Mouse (Mus musculus) layer of hippocampus, postnatal 10 days (tissue): ENCODE data around the gene St6gal1. TPM values are rescaled to one million over a fixed set of nuclear protein-coding genes. Genes with fewer than 3 reads are reported as not detected.
"Not testable (repeated sequence)": the region's sequence is repeated elsewhere in the genome, so short reads cannot be mapped to it uniquely, and the experiment has no call there.

ENCODE experiments used
- DNase-seq, 2 experiments: peaks; one replicate each; pipeline ENCODE4 v3.0.0; 2021; ENCODE audit warnings: low spot score in 2 of 2
- long read RNA-seq: library from polyadenylated mRNA; stranded (forward); transcript quantifications from one replicate; pipeline ENCODE4 v2.0.0, GENCODE M21; 2023
- total RNA-seq, 2 experiments: library from RNA; stranded (reverse); gene quantifications; 2 replicates each; pipeline ENCODE4 v1.2.3; 2021

St6gal1 gene
- 10 to 100 TPM; 12.8 to 15.5 TPM for total RNA-seq
- long read RNA-seq, full-length matches to known transcripts, result 5 of 11 reads
- long read RNA-seq, partial matches to known transcripts, result 4 of 11 reads
- long read RNA-seq, other reads (novel, unspliced or antisense), result 2 of 11 reads

DNA sequence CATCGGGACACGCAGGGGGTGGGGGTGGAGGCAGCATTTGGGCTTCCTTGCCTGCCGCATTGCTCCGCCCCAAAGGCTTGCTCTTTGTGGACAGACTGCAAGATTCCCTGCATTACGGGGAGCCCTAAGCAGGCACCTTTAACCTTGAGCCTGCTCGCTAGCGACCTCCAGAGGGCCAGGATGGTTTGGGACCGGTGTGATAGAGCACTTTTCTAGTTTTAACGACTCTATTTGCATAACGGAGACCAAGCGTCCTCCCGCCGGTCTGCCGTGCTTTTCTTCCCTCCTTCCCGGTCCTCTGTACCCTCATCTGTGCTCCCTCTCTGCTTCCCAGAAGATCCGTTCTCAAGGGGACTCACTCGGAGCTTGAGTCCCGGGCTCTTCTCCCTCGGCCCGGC lies at the start of gene St6gal1:
Gene St6gal1, plus strand, starts transcription at position 70 of the 398 bp plus-strand sequence.
- DNase-seq, result peak; percentile 78 to 82

DNA sequence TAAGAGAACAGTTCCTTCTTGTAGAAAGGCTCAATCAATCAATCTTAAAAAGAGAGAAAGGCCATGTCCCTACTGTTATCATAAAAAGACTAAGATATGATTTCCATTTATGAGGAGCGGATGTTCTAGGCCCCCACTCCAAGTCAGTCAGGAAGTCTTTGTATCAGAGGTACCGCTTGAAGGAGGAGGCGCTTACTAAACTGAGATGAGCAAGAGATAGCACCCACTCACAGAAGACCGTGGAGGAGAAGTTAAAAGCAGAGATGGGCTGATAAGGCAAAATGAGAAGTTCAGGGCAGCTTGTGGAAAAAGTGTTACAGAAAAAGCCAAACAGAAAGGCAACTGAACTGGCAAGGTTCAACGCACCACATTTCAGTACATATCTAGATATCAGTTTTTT lies 49.7 kb upstream of the St6gal1 start:
- no peak for DNase-seq

DNA sequence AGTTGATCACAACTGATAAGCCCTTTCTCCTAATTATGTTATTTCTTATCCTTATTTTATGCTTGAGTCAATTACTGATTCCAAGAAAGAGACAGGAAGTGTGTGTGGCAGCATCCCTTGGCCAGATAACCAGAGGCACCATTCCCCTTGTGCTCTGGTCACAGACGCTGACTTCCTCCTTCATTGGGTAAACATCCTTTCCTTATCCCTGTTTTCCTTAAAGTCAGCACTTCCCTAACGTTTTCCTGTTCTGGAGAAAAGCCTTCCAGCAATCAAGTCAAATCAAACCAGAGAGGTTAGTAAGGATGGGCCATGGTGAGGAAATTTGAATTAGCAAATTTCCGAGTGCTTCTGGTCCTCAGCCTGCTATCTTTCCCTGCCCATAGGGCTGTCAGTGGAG lies 48.6 kb upstream of the St6gal1 start:
- DNase-seq, result no peak

DNA sequence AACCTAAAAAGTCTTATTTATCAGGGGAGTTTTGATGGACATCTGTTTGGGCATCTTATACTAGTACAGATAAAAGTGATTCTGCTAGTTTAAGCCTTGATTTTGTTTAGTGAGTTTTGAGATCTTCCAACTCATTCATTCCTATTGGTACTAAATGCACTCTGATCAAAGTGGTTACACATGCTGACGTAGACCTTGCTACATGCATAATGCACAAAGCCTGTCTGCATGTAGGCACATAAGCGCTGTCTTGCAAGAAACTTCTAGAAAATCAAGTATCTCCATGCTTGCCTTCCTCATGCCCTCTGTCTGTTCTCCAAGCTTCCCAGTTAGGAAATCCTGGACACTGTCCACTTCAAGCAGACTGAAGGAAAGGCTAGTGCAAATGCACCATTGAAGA lies 46.7 kb upstream of the St6gal1 start:
- no peak for DNase-seq

DNA sequence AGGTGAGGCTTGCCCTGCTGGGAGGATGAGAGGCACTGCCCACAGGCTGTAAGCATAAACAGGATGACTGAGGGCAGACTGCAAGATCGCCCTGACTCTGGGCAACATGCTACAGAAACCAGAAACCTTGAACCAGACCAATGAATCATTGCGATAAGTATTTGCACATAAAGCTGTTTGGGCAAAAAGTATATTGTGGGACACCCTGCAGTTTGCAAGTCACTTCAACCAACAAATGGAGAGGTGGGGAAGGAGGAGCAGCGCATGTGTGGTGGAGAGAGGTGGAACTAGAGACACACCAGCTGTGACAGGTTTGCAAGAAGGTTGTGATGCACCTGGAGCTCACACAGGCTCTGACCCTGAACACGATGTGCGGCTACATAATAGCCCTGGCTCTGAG lies 45.7 kb upstream of the St6gal1 start:
- no peak for DNase-seq

DNA sequence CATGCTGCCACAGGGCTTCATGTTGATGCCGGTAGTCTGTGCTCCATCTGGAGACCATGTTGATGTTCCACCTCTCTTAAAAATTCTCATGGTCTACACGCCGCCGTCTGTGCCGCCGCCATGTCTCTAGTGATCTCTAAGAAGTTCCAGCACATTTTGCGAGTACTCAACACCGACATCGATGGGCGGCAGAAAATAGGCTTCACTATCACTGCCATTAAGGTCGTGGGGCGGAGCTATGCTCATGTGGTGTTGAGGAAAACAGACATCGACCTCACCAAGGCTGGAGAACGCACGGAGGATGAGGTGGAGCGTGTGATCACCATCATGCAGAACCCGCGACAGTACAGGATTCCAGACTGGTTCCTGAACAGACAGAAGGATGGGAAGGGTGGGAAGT lies 45.1 kb upstream of the St6gal1 start:
- DNase-seq, result not testable (repeated sequence)

DNA sequence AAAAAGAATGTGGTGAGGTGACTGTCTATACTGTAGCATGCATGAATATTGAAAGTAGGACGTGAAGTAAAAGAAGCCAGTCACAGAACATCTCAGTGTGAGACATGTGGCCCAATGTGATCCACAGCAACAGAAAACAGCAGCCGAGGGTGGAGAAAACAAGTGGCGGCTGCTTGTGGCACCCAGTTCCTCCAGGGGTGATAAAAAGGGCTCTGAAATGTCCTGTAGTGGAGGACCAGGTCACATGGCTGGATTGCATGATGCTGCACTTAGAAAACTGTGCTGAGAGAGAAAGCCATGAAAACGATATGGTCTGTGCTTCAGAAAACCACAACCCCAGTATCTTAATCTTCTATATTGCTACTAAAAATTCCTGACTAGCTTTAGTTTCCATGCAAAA lies 43.5 kb upstream of the St6gal1 start:
- no peak for DNase-seq

DNA sequence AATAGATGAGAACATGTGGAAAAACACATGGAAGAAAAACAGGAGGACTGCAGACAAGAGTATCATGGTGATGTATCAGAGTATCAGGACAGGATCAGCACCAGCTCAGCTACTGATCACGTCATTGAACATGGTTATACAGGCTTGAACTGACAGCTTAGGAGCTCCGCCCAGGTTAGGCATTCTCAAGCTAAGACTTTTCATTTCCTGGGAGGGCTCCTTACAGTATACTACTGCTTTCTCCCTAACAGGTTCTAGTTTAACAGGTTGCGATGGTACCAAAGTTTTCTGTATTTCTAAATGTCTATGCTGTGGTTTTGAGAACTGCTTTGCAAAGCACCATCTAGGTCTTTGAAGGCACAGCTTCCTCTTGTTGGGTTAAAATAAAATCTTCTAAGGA lies 43.1 kb upstream of the St6gal1 start:
- DNase-seq, result no peak

DNA sequence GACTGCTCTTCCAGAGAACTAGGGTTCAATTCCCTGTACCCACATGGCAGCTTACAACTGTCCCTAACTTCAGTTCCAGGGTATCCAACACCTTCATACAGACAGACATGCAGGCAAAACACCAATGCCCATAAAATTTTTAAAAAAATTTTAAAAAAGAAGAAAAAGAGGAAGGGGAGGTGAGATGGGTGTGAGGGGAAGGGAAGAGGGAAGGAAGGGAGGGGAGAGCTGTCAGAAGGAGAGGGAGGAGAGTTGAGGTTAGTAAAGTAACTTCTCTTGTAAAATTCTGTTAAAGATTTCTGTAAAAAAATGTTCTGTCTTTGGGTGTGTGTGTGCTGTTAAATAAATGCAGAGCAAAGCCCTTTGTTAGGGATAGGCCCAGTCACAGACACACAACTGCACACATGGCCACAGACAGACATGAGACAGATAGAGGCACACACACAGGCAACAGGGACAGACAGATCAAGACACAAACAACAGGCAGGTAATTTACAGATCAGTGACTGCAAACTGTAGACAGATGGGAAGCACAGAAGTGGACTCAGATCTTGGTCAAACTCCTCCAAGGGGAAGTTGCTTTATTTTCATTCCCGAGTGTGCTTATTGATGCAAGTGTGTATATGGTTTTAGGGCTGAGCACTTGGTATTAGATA lies 42.5 kb upstream of the St6gal1 start:
- no peak for DNase-seq

DNA sequence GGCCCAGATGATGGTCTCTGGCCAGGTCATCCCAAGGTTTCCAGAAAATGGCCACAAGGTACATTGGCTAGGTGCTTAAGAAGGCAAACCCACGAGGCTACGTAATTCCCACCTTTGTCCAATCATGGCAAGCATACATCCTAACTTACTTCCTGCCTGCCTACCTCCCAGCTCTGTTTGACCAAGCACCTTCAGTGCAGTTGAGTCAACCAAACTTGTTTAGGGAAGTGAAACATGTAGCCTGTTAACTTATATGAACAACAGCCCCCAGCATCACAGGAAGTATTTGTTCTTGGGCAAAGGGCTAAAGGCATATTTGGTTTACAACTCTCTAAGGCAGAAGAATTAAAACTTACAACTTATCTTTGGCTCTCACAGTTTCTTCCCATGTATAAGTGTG lies 38.7 kb upstream of the St6gal1 start:
- no peak for DNase-seq

DNA sequence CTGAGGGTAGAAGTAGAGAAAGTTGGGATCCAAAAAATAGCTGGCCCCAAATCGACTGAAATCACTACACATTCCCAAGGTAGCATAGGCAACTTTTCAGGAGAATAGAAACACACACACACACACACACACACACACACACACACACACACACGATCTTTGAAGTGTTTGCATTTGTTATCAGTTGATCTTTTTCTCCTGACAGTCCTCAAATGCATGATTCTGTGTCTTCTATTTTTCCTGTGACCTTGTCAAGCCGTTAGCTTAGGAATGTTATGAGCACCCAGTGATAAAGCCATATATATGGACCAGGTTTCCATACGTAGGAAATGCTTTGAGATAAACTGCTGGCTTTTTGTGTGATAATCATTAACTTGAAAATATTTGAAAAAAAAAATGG lies 38.1 kb upstream of the St6gal1 start:
- DNase-seq, result no peak

DNA sequence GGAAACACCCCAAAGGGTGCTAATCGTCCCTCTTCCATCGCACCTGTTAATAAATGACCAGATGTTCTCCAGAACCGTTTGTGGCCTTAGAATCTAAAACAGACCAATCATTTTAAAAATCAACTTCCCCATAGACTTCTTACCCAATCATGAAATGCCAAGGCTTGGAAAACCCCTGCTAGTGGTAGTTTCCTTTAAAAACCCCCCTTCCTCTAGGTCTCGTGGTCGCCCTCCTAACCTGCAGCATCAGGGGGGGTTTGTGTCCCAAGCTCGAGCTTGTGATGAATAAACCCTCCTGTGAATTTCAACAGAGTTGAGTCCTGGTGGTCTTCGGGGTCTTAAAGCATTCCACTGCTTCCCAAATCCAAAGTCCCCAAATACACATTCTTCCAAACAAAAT lies 36.6 kb upstream of the St6gal1 start:
- no peak for DNase-seq

DNA sequence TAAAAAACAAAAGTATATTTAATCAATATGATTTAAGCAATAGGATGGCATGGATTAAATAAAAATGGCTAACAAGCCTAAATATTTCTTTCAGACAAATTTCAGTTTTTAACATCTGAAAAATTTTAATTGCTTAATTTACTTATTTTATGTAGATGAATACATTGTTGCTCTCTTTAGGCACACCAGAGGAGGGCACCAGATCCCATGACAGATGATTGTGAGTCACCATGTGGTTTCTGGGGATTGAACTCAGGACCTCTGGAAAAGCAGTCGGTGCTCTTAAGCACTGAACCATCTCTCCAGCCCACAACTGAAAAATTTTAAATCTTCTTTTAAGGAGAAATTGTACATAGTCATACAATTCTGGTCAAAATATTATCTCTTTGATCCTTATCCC lies 34.9 kb upstream of the St6gal1 start:
- no peak for DNase-seq

DNA sequence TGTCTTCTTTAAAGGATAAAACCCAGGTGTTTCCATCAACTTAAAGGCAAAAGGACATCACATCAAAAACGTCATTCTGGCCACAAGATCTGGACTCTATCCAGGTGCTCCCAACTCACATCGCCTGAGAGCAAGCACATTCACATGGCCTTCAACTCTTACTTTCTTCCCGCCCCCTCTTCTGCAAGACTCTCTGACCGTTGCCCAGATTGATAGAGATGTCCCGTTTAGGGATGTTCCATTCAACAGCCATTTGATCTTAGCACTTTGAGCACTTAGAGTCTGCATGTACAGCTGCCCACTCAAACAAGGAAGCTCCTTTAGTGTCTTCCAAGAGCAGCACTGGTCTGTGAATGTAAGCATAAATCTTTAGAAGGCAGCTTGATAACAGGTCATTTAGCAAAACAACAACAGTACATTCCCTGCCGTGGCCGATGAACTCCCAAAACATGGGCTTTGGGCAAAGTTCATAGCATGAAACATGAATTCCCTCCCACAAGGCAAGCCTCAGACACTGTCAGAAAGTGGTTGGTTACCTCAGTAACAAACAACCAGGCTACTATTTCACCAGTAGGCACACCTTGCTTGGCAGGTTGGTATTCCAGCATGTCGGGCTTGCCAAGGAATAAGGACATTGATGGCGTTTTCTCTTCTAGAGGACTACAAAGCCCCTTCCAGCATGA lies 32.8 kb upstream of the St6gal1 start:
- no peak for DNase-seq

DNA sequence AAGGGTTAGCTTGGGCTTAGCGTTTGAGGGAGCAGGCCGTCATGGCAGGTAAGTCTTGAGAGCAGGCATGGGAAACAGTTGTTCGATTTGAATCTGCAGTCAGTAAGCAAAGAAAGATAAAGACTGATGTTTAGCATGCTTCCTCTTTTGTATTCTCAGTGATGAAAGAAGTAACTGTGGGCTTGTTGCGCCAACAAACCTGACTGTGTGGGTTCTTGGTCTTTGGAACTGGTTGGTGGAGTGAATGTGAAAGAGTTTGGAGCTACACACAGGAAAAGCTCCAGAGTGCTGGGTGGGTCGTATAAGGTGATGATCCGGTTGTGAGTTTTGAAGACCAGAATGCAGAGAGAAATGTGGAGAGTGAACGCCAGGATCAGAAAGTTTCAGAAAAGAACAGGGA lies 28.9 kb upstream of the St6gal1 start:
- no peak for DNase-seq

DNA sequence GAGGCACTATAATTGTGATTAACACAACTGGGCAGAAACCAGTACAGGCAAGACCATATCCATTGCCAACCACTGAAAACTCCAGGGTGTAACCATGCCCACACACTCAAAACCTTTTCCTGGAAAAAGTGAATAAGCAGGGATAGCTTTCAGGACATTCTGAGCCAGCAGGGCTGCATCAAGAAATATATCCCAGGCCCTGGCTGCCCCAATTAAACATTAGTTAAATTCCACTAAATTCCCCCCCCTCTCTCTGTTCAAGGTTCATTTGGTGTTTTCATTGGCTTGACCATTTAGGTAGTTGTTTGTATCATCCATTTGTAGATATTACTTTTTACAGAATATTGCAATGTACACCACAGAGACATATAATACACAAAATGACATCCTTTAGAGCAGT lies 28.2 kb upstream of the St6gal1 start:
- no peak for DNase-seq

DNA sequence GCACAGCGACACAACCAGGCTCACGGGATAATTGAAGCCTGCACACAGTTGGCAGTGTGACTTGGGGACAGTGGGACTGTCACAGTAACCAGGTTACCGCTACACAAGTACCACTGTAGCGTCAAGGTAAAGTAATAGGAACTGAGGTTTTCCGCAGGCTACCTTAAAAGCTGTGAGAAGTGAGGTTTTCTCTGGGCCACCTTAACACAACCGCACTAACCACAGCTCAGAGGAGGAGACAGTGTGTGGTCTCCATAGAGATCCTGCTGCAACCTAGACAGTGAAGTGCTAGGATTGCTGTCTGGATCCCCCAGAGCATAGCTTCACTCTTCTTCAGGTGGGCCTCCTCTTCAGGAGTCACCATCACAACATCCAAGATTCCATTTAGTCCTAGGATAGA lies 27.7 kb upstream of the St6gal1 start:
- DNase-seq, result no peak

DNA sequence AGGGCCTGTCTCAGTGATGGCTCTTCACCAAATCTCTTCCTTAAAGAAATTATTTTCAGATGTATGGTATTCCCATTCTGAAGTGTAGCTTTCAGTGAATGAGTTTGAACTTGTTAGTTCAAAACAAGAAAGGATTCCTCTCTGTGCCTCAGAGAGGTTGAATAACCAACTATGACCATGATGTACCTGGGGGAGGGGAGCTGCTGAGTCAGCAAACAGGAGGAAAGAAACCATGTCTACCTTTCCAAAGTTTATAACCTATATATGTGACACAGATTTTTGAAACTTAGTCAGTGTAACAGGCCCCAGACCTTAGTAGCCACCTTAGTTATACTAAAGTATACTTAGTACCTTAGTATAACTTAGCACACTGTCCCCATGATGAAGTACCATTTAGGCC lies 23.0 kb upstream of the St6gal1 start:
- DNase-seq, result no peak

DNA sequence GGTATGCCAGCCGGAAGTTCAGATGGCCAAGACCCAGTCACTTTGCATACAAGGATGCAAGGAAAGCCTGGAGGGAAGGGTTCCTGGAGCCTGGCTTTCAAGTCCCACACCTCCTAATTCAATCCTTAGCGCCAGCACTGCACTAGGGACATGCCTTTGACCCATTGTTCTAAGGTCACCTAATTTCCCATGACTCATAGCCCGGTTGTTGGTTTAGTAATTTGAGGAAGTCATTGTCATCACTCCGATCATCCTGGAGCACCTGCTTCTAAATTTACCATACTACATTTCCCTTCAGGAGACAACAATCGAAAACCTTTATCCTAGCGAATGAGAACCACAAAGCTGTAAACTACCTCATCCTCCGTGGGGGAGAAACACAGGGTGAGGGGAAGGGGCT lies 10.2 kb upstream of the St6gal1 start:
- DNase-seq, result no peak

DNA sequence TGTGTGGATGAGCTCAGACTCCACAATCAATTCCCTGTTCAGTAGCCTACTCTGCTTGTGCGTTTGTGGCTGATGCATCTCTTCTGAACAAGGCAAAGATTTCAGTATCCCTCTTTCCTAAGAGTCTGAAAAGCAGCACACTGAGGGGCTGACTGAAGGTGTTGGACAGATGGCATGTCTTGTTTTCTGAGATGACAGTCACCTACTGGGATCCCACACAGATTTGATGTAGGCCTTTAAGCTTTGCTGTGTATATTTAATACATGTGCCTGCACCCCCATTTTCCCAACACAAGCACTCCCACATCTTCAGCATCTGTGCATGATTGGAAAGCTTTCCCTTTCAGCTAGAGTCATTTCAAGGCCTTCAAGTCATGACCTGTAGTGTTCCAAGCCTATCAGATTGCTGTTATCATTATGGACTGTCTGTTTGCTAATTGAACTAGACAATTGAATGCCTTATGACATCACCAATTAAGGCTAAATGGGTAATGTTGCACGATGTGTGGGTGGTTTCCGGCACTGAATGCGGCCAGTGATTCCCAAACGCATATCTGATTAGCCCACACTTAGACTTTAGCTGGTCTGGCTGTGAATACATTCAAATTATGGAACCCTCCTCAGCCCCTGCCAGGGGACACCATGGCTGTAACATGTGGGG lies 9.2 kb upstream of the St6gal1 start:
- DNase-seq, result no peak

DNA sequence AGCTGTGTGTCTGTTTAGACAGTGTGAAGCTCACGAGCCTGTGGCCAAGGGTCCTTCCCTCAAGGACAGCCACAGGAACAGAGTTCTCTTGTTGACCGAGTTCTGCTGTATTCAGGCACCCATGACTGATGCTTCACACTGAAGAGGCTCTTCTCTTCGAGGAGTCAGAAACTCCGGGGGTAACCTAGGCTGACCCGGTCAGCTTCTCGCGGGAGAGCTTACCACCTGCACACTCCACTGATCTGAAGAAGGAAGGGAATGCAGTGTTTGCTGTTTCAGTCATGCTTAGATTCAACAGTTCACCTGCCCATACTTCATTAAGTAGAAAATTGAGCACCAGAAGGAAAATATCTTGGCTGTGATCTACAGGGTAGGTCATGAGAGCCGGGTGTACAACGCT lies 8.2 kb upstream of the St6gal1 start:
- no peak for DNase-seq

DNA sequence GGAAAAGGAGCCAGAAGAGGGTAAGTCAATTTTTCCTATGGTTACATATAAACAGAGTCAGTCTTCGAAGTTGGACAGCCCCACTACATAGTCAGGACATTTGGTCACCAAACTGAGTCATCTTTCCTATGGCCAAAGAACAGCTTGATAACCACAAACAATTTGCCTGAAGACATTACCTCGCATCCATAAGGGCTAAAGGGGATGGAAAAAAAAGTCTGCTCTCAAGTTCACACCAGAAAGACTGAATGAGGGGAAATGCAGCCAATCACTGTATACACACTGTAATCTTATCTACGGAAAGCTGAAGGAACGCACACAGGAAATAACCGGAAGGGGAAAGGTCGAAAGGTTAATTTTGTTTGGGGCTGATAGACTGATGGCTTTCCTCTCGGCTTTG lies 6.2 kb upstream of the St6gal1 start:
- DNase-seq, result no peak
